Mouse (Mus musculus): ENCODE data around the gene Vmn1r203. TPM values are rescaled to one million over a fixed set of nuclear protein-coding genes. Genes with fewer than 3 reads are reported as not detected.

Vmn1r203 gene
- not detected in 2 replicates for polyA plus RNA-seq (2015; fragmentation: Nextera tagmentation; extraction: Ambion mirVana)

DNA sequence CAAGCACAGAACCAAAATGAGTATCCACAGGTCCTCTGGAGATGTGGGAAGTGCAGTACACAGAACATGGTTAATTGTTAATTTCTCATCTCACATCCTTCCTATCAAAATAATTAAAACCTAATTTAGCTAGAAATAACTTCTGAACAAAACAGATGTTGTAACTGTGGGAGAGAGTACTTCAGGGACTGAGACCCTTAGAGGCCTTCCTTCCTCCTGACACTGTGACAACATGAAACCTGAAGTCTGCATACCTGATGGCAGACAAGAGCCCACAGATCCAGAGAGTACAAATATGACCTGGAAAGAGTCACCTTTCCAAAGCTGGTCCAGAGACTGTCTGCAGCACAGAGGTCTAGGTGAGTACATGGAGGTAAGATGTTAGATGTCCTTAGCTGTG lies at the start of gene Vmn1r203:
Gene Vmn1r203 (plus strand): TSS at position 301 of the 400 bp plus-strand sequence.

GRCm38 (mm10) chr13:22471623-22472022 lies 46.3 kb upstream of the Vmn1r203 start, which contains the start of gene Vmn1r201:
Gene Vmn1r201 (plus strand): TSS chr13:22471923.

DNA sequence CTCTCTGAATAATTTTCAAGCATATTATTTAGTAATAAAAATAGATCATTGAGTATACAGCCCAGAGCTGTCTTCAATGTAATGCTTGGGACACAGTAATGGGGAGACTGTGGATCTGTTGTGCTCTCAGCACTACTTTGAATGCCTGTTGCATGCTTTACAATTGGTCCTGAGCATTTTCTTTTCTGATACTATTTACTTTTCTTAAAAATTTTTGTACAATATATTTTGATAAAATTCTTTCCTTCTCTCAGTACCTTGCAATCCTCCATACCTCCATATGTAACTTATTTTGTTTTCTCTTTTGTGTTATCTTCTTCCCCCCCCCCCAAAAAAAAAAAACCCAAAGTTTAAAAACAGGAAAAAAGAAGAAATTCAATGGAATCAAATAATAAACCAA lies 12.6 kb upstream of the Vmn1r203 start, which contains the start of gene Vmn1r202:
Gene Vmn1r202 (minus strand): TSS at position 101 of the 400 bp plus-strand sequence.

DNA sequence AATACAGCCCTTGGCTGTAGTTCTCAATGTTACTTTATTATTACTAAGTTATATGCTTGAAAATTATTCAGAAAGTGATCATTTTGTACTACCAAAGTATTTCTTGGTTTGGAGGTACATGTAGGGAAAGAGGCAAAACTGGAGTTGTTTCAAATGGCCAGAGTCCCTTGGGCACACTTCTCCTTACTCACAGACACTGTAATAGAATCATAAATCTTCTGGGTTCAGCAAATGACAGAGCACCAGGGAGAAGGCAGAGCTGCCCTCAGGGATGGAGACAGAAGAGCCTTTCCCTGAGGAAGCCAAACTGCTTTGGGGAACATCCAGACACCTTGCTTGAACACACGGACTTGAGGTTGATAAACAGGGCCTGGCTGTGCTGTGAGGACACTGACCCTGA lies 35.0 kb downstream of the Vmn1r203 start, which contains the start of gene Vmn1r204:
Gene Vmn1r204 (plus strand): TSS at position 301 of the 400 bp plus-strand sequence.

Other genes with a start within 250 kb of the Vmn1r203 start
- not detected in 2 replicates for gene Vmn1r195, start 247.6 kb upstream of the Vmn1r203 start, polyA plus RNA-seq (2015; fragmentation: Nextera tagmentation; extraction: Ambion mirVana)
- gene Vmn1r196, start 228.2 kb upstream of the Vmn1r203 start, polyA plus RNA-seq (2015; fragmentation: Nextera tagmentation; extraction: Ambion mirVana) = not detected in 2 replicates
- not detected in 2 replicates for gene Vmn1r197, start 193.5 kb upstream of the Vmn1r203 start, polyA plus RNA-seq (2015; fragmentation: Nextera tagmentation; extraction: Ambion mirVana)
- not detected in 2 replicates for gene Vmn1r198, start 167.8 kb upstream of the Vmn1r203 start, polyA plus RNA-seq (2015; fragmentation: Nextera tagmentation; extraction: Ambion mirVana)
- gene Vmn1r199, start 138.3 kb upstream of the Vmn1r203 start, polyA plus RNA-seq (2015; fragmentation: Nextera tagmentation; extraction: Ambion mirVana) = not detected in 2 replicates
- gene Vmn1r200, start 127.7 kb upstream of the Vmn1r203 start, polyA plus RNA-seq (2015; fragmentation: Nextera tagmentation; extraction: Ambion mirVana) = not detected in 2 replicates
- gene Vmn1r201, start 46.2 kb upstream of the Vmn1r203 start, polyA plus RNA-seq (2015; fragmentation: Nextera tagmentation; extraction: Ambion mirVana) = not detected in 2 replicates
- gene Vmn1r202, start 12.7 kb upstream of the Vmn1r203 start, polyA plus RNA-seq (2015; fragmentation: Nextera tagmentation; extraction: Ambion mirVana) = not detected in 2 replicates
- not detected in 2 replicates for gene Vmn1r204, start 35.1 kb downstream of the Vmn1r203 start, polyA plus RNA-seq (2015; fragmentation: Nextera tagmentation; extraction: Ambion mirVana)
- gene Vmn1r205, start 74.9 kb downstream of the Vmn1r203 start, polyA plus RNA-seq (2015; fragmentation: Nextera tagmentation; extraction: Ambion mirVana) = not detected in 2 replicates
- not detected in 2 replicates for gene Vmn1r206, start 106.1 kb downstream of the Vmn1r203 start, polyA plus RNA-seq (2015; fragmentation: Nextera tagmentation; extraction: Ambion mirVana)
- gene Vmn1r207-ps, start 211.5 kb downstream of the Vmn1r203 start, polyA plus RNA-seq (2015; fragmentation: Nextera tagmentation; extraction: Ambion mirVana) = not detected in 2 replicates

All from spleen, postnatal 0 days (tissue).